Mouse (Mus musculus): ENCODE results near the gene Slc1a1.

The Slc1a1 gene

DNA sequence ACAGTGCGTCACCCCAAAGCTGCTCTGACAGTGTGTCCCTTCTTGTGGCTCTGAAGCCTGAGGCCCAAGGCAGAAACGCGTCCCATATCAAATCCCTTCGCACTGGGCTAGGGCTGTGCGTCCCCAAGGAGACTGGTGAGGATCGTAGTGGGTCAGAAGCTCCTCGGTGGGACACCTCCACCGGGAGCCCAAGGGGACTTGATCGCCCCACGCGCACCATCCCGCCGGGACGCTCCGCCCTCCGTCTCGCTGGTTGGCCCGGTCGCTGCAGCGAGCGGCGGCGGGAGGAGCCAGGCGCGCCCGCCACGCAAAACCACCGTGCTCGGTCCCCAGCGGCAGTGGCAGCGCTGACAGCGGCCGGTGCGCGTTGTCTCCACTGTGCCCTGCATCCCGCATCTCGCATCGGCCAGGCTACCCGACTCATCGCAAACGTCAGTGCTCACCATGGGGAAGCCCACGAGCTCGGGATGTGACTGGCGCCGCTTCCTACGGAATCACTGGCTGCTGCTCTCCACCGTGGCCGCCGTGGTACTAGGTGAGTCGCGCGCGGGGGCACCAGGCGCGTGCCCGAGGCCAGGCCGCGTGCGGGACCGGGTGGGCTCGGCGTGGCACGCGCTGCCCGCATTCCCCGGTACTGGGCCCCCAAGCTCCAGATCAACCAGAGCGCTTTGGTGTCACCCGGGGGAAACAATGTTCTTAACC, at the start of gene Slc1a1:
Gene Slc1a1, plus strand, starts transcription at position 252 of the 702 bp plus-strand sequence.
- DNase-seq (ENCODE audit: low read depth) = no peak

GRCm38 (mm10) chr19:28790196-28790595, 44.7 kb upstream of the Slc1a1 start:
- DNase-seq (ENCODE audit: low read depth) = no peak

GRCm38 (mm10) chr19:28793307-28793706, 41.5 kb upstream of the Slc1a1 start:
- DNase-seq (ENCODE audit: low read depth) = no peak

GRCm38 (mm10) chr19:28796146-28796848, 38.6 kb upstream of the Slc1a1 start:
- no peak for DNase-seq (ENCODE audit: low read depth)

- DNase-seq (ENCODE audit: low read depth) = no peak
Observed at GRCm38 (mm10) chr19:28796966-28797365, 37.9 kb upstream of the Slc1a1 start.

GRCm38 (mm10) chr19:28797611-28798010, 37.2 kb upstream of the Slc1a1 start:
- no peak for DNase-seq (ENCODE audit: low read depth)

- no peak for DNase-seq (ENCODE audit: low read depth)
Observed at GRCm38 (mm10) chr19:28800448-28800847, 34.4 kb upstream of the Slc1a1 start.

GRCm38 (mm10) chr19:28806276-28806675, 28.6 kb upstream of the Slc1a1 start:
- no peak for DNase-seq (ENCODE audit: low read depth)

DNA sequence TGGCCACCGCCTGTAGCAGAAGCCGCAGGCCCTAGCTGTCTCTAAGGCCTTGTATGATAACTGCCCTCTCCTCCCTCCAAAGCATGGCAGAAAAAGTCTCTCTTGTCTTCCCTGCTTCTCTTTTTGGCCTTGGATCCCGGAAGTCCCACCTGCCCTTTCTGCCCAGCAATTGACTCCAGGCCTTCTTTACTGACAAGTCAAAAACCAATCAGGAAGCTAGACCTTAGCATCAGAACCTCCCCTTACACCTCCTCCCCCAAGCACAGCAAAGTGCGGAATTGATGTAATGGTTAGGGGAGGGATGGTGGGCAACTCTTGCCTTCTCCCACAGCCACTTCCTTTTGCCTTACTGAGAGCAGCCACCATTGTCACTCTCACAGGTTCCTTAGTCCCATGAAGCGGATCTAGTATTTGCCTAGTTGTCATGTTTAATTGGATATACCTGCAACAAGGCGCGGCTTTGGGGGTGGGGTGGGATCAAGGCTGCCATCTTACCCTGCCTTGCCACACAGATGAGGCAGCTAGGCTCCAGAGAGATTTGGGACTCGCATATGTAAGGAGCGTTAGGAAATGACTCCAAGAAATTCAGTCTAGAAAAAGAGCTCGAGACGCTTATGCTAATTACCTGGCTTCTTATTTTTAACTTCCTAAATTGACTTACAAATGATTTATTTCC, 27.9 kb upstream of the Slc1a1 start:
- DNase-seq (ENCODE audit: low read depth) = no peak

- no peak for DNase-seq (ENCODE audit: low read depth)
Observed at GRCm38 (mm10) chr19:28807497-28807871, 27.4 kb upstream of the Slc1a1 start.

- no peak for DNase-seq (ENCODE audit: low read depth)
Observed at GRCm38 (mm10) chr19:28818286-28818685, 16.6 kb upstream of the Slc1a1 start.

- no peak for DNase-seq (ENCODE audit: low read depth)
Observed at GRCm38 (mm10) chr19:28827697-28828328, 7.0 kb upstream of the Slc1a1 start.

DNA sequence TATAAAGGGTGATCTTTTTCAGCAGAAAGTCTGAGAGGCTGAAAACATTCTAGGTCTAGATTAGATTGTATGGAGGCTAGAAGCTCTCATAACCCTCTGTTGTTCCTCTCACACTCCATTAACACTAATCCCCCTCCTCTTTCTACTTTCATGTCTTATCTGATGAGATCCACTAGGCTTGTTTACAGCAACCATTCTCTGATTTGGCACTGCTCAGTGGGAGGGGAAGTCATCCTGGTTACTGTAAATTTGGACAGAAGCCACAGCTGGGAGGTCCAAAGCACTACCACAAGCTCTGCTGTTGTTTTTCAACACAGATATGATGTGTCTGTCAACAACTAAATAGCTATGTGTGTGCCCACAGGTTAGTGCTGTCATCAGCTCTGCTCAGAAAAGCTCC, 3.5 kb upstream of the Slc1a1 start:
- no peak for DNase-seq (ENCODE audit: low read depth)

DNA sequence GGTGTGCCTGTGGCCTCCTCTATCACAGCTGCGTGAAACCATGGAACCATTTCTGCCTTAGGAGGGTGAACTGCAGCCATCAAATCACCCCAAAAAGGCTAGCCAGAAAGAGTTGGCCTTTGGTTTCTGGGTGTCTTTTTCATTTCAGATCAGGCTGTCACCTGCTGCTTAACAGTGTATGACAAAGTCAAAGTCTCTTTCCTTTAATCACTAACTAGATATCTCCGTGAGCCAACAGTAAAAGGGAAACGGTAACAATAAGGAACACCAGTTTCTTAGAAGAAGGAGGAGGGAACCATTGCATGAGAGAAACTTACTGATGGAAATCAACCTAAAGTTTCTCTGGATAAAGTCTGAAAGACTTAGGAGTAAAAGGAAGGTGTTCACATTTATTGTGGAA, 2.2 kb upstream of the Slc1a1 start:
- DNase-seq (ENCODE audit: low read depth) = no peak

- no peak for DNase-seq (ENCODE audit: low read depth)
Observed at GRCm38 (mm10) chr19:28834388-28834787, 461 bp upstream of the Slc1a1 start.

DNA sequence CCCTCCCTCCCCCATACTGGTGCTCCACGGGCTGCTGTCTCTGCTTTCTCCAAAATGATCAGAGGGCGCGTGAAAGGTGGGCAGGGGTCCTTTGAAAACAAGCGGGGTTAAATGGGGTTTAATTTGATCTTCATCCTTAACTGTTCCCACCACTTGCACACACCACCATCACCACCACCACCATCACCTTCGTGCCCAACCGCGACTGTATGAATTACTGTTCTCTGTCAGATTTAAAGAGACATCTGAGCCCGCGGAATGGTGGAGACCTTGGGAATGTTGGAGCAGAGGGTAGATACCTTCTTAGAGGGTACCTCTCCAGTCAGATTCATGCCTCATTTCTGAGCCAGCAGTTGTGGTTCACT, 633 bp downstream of the Slc1a1 start:
- no peak for DNase-seq (ENCODE audit: low read depth)

- DNase-seq (ENCODE audit: low read depth) = no peak
Observed at GRCm38 (mm10) chr19:28836116-28836515, 1.3 kb downstream of the Slc1a1 start.

- DNase-seq (ENCODE audit: low read depth) = no peak
Observed at GRCm38 (mm10) chr19:28836651-28837410, 2.0 kb downstream of the Slc1a1 start.

GRCm38 (mm10) chr19:28838796-28839195, 3.9 kb downstream of the Slc1a1 start:
- DNase-seq (ENCODE audit: low read depth) = no peak

DNA sequence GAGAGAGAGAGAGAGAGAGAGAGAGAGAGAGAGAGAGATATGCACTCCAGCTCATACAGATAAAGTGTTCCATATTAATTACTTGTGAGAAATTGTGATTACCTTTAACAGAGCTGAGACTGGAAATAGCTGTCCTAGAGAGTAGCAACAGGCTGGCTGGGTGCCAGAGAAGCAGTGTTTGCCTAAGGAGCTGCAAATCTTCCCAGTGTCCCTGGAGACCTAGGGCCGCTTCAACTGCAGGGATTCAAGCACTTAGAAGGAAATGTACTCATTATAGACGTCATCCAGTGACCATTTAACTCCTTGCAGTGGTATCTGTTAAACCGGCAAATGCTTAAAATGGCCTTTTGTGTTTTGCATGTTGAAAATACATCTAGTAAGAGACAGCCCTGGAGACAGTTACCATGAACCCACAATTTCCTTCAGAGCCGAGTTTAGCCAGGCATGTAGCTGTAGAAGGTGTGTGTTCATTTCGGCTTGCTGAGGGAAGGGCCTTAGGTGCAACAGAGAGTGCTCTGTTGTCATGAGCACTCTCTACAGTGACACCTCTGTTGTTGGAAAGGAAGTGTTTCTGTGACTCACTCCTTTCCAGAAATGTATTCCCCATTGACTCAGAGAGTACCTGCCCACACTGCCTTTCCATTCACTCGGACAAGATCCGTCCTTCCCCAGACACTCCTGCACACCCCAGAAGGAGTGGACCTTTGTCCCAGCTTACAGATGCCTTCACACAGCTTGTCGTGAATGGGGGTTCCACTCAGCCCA, 10.3 kb downstream of the Slc1a1 start:
- DNase-seq (ENCODE audit: low read depth) = no peak

DNA sequence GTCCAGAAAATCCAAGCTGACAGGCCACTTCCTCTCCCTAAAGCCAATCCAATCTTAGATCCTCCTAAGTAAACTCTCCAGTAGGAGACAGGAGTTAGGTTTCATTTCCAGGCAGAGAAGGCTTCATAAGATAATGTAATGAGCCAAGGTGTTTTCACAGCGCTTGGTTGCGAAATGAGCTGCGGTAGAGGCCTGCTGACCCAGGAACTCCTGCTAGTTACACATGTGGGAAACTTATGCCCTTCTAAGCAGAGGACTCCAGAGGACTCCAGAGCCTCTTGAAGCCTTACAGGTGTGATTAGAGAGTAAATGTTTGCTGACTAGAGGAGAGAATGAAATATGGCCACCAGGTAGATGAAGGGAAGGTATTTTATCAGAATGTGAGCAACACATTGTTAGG, 15.7 kb downstream of the Slc1a1 start:
- DNase-seq (ENCODE audit: low read depth) = no peak
